Mouse (Mus musculus) lung, adult 2 months (tissue): ENCODE measurements around the gene Dpp3.

Source experiments
- CTCF ChIP-seq: fragments of 200-500 bp; IDR thresholded peaks from 2 replicates; pipeline ENCODE4 v1.5.1; 2011; ENCODE audit warnings: mild to moderate bottlenecking, low read length, control low read depth; ENCODE audit not compliant: insufficient read depth
- POLR2A ChIP-seq: fragments of 200-500 bp; IDR thresholded peaks from 2 replicates; pipeline ENCODE4 v1.6.1; 2011; ENCODE audit warnings: low read depth, mild to moderate bottlenecking, control low read depth, low read length, borderline replicate concordance; ENCODE audit errors: extremely low read depth

DNA sequence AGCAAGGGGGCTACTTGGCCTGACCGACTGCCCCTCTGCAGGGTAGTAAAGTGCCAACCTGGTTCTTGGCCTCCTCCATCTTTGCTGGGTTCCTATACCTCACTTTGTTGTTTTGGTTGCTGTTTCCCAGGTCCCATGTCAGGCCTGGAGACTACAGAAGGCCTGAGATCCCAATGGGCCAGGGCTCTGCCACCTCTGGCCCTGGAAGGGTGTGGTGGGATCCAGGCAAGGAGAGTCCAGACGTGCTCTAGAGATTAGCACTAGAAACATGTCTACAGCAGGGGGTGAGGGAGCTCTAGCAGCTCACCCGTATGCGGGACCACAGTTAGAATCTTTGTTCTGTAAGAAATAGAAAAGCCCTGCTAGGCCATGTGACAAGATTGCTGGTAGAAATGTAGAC is 44.1 kb downstream of the Dpp3 start:
- TF ChIP-seq CTCF (no peak), POLR2A (no peak)
